Mouse (Mus musculus): ENCODE results near the gene Unc80. TPM values are rescaled to one million over a fixed set of nuclear protein-coding genes. Genes with fewer than 3 reads are reported as not detected.
"Not testable (repeated sequence)": the region's sequence is repeated elsewhere in the genome, so short reads cannot be mapped to it uniquely, and the experiment has no call there.

The Unc80 gene
- total RNA-seq, 2 experiments from 2014 or later: 0.11 to 0.29 TPM

GRCm38 (mm10) chr1:66597163-66597788 is 129.1 kb downstream of the Unc80 start:
- no peak for DNase-seq
- intact Hi-C loops (cut with DNase I; ENCODE audit: low total_unique reads): no loop called here

- intact Hi-C loops (cut with DNase I; ENCODE audit: low total_unique reads): no loop called here
- no peak for DNase-seq
Observed at GRCm38 (mm10) chr1:66608304-66608703, 140.1 kb downstream of the Unc80 start.

GRCm38 (mm10) chr1:66617188-66617587 is 149.0 kb downstream of the Unc80 start:
- intact Hi-C loops (cut with DNase I; ENCODE audit: low total_unique reads): no loop called here
- no peak for DNase-seq

GRCm38 (mm10) chr1:66638177-66638576 is 170.0 kb downstream of the Unc80 start:
- intact Hi-C loops (cut with DNase I; ENCODE audit: low total_unique reads): no loop called here
- DNase-seq: no peak

GRCm38 (mm10) chr1:66646894-66647293 is 178.7 kb downstream of the Unc80 start:
- no peak for DNase-seq
- intact Hi-C loops (cut with DNase I; ENCODE audit: low total_unique reads): no loop called here

- DNase-seq: no peak
- intact Hi-C loops (cut with DNase I; ENCODE audit: low total_unique reads): no loop called here
Observed at GRCm38 (mm10) chr1:66649568-66649967, 181.4 kb downstream of the Unc80 start.

- DNase-seq: no peak
- intact Hi-C loops (cut with DNase I; ENCODE audit: low total_unique reads): loop anchor here (10.0 kb wide), 1 partner anchor 545 kb away; no protein-coding TSS in a partner anchor
Observed at GRCm38 (mm10) chr1:66650006-66650405, 181.8 kb downstream of the Unc80 start.

GRCm38 (mm10) chr1:66655119-66655746 is 187.1 kb downstream of the Unc80 start:
- intact Hi-C loops (cut with DNase I; ENCODE audit: low total_unique reads): loop anchor here (10.0 kb wide), 1 partner anchor 550 kb away; no protein-coding TSS in a partner anchor
- no peak for DNase-seq

GRCm38 (mm10) chr1:66655747-66656119 is 187.6 kb downstream of the Unc80 start:
- intact Hi-C loops (cut with DNase I; ENCODE audit: low total_unique reads): loop anchor here (10.0 kb wide), 1 partner anchor 551 kb away; no protein-coding TSS in a partner anchor
- no peak for DNase-seq

GRCm38 (mm10) chr1:66671475-66671874 is 203.3 kb downstream of the Unc80 start:
- intact Hi-C loops (cut with DNase I; ENCODE audit: low total_unique reads): no loop called here
- no peak for DNase-seq

- intact Hi-C loops (cut with DNase I; ENCODE audit: low total_unique reads): no loop called here
- DNase-seq: no peak
Observed at GRCm38 (mm10) chr1:66672812-66673211, 204.6 kb downstream of the Unc80 start.

- DNase-seq: no peak
- intact Hi-C loops (cut with DNase I; ENCODE audit: low total_unique reads): no loop called here
Observed at GRCm38 (mm10) chr1:66677928-66678327, 209.8 kb downstream of the Unc80 start.

GRCm38 (mm10) chr1:66678662-66679061 is 210.5 kb downstream of the Unc80 start:
- intact Hi-C loops (cut with DNase I; ENCODE audit: low total_unique reads): no loop called here
- no peak for DNase-seq

GRCm38 (mm10) chr1:66682974-66683373 is 214.8 kb downstream of the Unc80 start:
- DNase-seq: no peak
- intact Hi-C loops (cut with DNase I; ENCODE audit: low total_unique reads): no loop called here

- intact Hi-C loops (cut with DNase I; ENCODE audit: low total_unique reads): no loop called here
- DNase-seq: no peak
Observed at GRCm38 (mm10) chr1:66691772-66692171, 223.6 kb downstream of the Unc80 start.

GRCm38 (mm10) chr1:66692308-66692707 is 224.1 kb downstream of the Unc80 start:
- intact Hi-C loops (cut with DNase I; ENCODE audit: low total_unique reads): no loop called here
- DNase-seq: no peak

GRCm38 (mm10) chr1:66692780-66693392 is 224.7 kb downstream of the Unc80 start:
- intact Hi-C loops (cut with DNase I; ENCODE audit: low total_unique reads): no loop called here
- no peak for DNase-seq

- no peak for DNase-seq
- intact Hi-C loops (cut with DNase I; ENCODE audit: low total_unique reads): no loop called here
Observed at GRCm38 (mm10) chr1:66694266-66694665, 226.1 kb downstream of the Unc80 start.

- intact Hi-C loops (cut with DNase I; ENCODE audit: low total_unique reads): no loop called here
- DNase-seq: no peak
Observed at GRCm38 (mm10) chr1:66695296-66695695, 227.1 kb downstream of the Unc80 start.

GRCm38 (mm10) chr1:66699630-66700029 is 231.5 kb downstream of the Unc80 start:
- DNase-seq; intact Hi-C loops (cut with DNase I; ENCODE audit: low total_unique reads): not testable (repeated sequence)

- DNase-seq: no peak
- intact Hi-C loops (cut with DNase I; ENCODE audit: low total_unique reads): no loop called here
Observed at GRCm38 (mm10) chr1:66700149-66700692, 232.1 kb downstream of the Unc80 start.
